Mouse (Mus musculus) liver, embryonic 12.5 days (tissue): ENCODE data around the gene Kmt2b. TPM values are rescaled to one million over a fixed set of nuclear protein-coding genes. Genes with fewer than 3 reads are reported as not detected.

Source experiments
- ATAC-seq: fragments of 200-750 bp; cut with Nextera tagmentation; 2 replicates; pipeline ENCODE4 v1.8.0; 2017; ENCODE audit warnings: moderate number of reproducible peaks, mild to moderate bottlenecking, moderate library complexity
- H3K27ac ChIP-seq: fragments of 300-500 bp; sonication (generic); 2 replicates; pipeline ENCODE4 v1.5.1; 2016; ENCODE audit warnings: mild to moderate bottlenecking
- H3K27me3 ChIP-seq: fragments of 300-500 bp; sonication (generic); replicated peaks from 2 replicates; pipeline ENCODE4 v1.6.1; 2016; ENCODE audit warnings: mild to moderate bottlenecking, moderate library complexity
- H3K36me3 ChIP-seq: fragments of 300-500 bp; sonication (generic); 2 replicates; pipeline ENCODE4 v1.6.1; 2016; ENCODE audit warnings: mild to moderate bottlenecking, moderate library complexity
- H3K4me1 ChIP-seq: fragments of 300-500 bp; sonication (generic); 2 replicates; pipeline ENCODE4 v1.6.1; 2016
- H3K4me2 ChIP-seq: fragments of 300-500 bp; sonication (generic); 2 replicates; pipeline ENCODE4 v1.6.1; 2016; ENCODE audit warnings: mild to moderate bottlenecking, moderate library complexity
- H3K4me3 ChIP-seq: fragments of 300-500 bp; sonication (generic); 2 replicates; pipeline ENCODE4 v1.5.1; 2016; ENCODE audit warnings: mild to moderate bottlenecking, moderate library complexity
- H3K9ac ChIP-seq: fragments of 300-500 bp; sonication (generic); 2 replicates; pipeline ENCODE4 v1.6.1; 2016; ENCODE audit warnings: mild to moderate bottlenecking, moderate library complexity
- H3K9me3 ChIP-seq: fragments of 300-500 bp; sonication (generic); replicated peaks from 2 replicates; pipeline ENCODE4 v1.6.1; 2016; ENCODE audit warnings: mild to moderate bottlenecking, moderate library complexity
- WGBS: fragments of 180-500 bp; shearing (Covaris S2); methylation state at CpG from one replicate; pipeline ENCODE4 v1.1.7; 2016; ENCODE audit not compliant: insufficient replicate concordance; 5-methylcytosine and 5-hydroxymethylcytosine counted together
- polyA plus RNA-seq: library from polyadenylated mRNA; unstranded; fragments of >200 nt; fragmentation: Nextera tagmentation; extraction: Ambion mirVana; gene quantifications from 2 replicates; pipeline ENCODE4 v1.2.1, GENCODE M21; 2016

Kmt2b gene
- polyA plus RNA-seq, 1 experiment from 2014 or later: 4.9 TPM

DNA sequence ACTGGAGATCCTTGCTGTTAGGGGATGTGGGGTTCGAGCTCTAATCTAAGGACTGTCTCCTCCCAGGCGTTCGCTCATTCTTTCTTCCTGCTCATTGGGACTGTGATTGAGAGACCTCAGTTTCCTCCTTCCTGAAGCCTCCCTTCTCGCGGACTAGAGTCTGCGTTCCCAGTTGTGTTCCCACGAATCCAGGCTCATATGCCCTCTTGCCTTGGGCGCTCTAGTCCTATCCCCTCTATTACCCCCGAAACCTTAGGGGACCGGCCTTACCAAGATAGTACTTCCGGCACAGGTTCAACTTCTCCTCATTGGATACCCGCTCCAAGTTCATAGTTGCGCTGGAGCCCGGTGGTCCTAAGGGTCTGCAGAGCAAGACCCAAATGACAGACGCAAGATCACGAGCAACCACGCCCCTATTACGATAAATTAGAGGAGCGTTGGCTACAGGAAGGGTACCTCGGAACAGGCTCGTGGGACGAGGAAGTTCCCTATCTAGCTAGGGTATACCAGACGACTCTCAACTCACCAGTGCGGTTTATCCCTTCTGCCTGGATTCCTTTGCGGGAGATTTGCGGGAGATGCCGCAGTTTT is 25.9 kb downstream of the Kmt2b start:
- H3K27me3 ChIP-seq: no peaks in the 10 kb centered on the region
- H3K36me3 ChIP-seq: peaks cover 41% of the 10 kb centered on the region
- H3K9ac ChIP-seq: peak overlapping the region; percentile 75
- H3K4me3 ChIP-seq: peak overlapping the region; percentile 83
- ATAC-seq: no peak
- H3K9me3 ChIP-seq: no peaks in the 10 kb centered on the region
- H3K4me1 ChIP-seq: peaks cover 47% of the 10 kb centered on the region
- H3K27ac ChIP-seq: peak overlapping the region; percentile 83
- WGBS: under 1% methylated on average over 27 of the region's 27 CpGs
- peak overlapping the region; percentile 82 for H3K4me2 ChIP-seq

DNA sequence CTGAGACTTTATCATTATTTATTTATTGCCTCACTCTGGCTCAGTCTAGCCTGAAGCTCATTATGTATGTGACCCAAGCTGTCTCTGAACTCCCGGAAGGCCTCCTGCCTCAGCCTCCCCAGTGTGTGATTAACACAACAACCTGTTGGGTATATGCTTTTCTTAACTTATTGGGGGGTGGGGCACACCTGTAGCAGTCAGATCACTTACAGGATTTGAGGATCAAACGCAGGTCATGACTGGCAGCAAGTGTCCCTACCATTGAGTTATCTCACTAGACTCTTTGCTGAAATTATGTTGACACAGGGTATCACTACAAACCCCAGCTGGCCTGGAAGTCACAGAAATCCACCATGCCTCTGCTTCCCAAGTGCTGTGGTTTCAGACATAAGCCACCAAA is 28.2 kb downstream of the Kmt2b start:
- Histone ChIP-seq H3K36me3 (peaks cover 41% of the 10 kb centered on the region), H3K9ac (peak overlapping the region; percentile 63), H3K27me3 (no peaks in the 10 kb centered on the region), H3K4me2 (peak overlapping the region; percentile 80), H3K4me3 (peak overlapping the region; percentile 79), H3K4me1 (peaks cover 53% of the 10 kb centered on the region), H3K27ac (peak overlapping the region; percentile 88), H3K9me3 (no peaks in the 10 kb centered on the region)
- no peak for ATAC-seq
- WGBS: 73% methylated on average over 2 of the region's 2 CpGs

DNA sequence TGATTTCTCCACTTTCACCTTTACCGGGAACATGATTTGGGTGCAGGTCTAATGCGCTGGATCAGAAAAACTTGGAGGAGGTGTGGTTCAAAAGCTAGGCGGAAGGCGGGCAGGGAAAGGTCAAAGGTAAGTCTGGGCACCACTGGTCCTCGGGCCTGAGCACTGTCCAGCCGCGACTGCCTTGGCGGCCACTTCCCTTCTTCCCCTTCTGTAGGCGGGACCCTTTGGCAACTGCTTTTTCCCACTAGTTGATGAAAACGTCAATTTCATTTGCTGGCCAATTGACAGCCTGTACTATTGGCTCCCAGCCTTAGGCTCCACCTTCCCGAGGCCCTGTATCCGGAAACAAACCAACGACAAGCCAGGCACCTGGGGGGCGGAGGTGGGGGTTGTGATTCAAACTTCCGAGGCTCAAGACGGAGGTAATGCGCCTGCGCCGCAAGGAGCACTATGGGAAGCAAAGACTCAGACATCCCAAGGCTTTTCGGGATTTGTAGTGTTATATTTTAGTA is 29.0 kb downstream of the Kmt2b start, which contains the start of gene Lin37:
TSS of gene Lin37 (minus strand) at position 396 of the 512 bp plus-strand sequence.
- H3K9me3 ChIP-seq: no peaks in the 10 kb centered on the region
- H3K36me3 ChIP-seq: peaks cover 41% of the 10 kb centered on the region
- H3K4me1 ChIP-seq: peaks cover 53% of the 10 kb centered on the region
- H3K27me3 ChIP-seq: no peaks in the 10 kb centered on the region
- peak within 1 kb of the TSS; percentile 76 for H3K9ac ChIP-seq
- H3K4me2 ChIP-seq: peak within 1 kb of the TSS; percentile 80
- peak within 1 kb of the TSS; percentile 79 for H3K4me3 ChIP-seq
- H3K27ac ChIP-seq: peak within 1 kb of the TSS; percentile 88
- WGBS: 1% methylated on average over 20 of the region's 20 CpGs
- peak; percentile 82 for ATAC-seq

DNA sequence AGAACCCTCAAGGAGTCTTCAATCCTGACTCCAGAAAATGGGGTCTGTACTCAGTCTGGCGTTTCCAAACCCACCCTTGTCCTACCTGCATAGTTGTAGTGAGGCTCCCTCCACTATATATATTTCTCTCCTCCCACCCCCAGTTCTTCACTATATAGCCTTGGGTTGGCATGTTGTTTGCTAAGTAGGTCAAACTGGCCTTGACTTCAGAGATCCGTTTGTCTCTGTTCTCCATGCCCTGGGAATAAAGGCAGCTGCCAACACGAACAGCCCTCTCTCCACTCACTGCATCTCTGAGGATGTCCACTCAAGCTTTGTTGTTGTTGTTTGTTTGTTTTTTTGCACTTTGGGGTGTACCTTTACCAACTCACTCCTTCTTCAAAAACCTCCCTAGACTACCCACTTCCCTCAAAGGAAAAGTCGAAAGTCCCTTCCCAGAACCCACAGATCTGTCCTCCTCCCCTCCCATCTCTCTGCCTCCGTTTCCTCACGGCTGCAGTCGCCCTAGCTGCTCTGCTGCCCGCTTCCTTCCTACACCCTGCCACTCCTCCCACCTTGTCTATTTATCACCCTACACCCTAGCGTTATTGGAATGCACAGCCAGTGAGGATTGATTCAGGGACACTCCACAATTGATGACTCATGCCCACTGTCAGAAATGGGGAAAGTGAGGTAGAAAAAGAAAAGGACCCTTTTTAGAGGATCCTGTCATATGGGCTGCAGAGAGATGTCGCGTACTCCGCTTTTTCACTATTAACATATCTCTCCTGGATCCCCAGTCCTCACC is 29.7 kb downstream of the Kmt2b start:
- Histone ChIP-seq H3K4me1 (peaks cover 49% of the 10 kb centered on the region), H3K9ac (peak overlapping the region; percentile 76), H3K27me3 (no peaks in the 10 kb centered on the region), H3K27ac (peak overlapping the region; percentile 88), H3K4me2 (peak overlapping the region; percentile 80), H3K4me3 (peak overlapping the region; percentile 79), H3K9me3 (no peaks in the 10 kb centered on the region), H3K36me3 (peaks cover 43% of the 10 kb centered on the region)
- WGBS: 8% methylated on average over 12 of the region's 12 CpGs
- peak; percentile 40 for ATAC-seq

DNA sequence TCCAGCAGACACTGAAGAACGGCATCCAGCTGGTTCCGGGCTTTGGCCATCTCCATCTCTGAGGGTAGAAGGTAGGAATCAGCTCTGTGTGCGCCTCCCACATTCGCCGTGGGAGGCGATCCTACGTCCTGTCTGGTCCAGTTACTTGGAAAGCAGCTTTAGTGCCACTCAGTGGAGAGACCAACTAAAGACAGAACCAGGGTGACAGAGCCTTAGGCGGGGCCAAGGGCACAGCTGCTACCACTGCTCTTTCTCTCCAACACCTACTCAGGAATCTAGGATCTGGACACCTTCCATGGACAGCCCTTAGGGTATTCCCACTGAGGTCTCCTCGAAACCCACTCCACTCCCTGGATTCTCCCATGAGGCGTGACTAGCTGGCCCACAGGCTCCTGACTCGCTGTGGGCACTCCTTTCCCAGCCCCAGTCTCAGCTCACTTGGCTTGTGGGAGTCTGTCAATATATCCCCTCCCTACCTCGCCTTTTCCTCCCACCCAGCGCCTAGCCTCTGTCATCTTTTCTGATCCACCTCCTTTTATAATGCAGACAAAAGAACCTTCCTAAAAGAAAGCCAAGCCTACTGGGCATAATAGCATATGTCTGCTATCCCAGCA is 30.5 kb downstream of the Kmt2b start:
- Histone ChIP-seq H3K4me3 (peak overlapping the region; percentile 79), H3K27me3 (no peaks in the 10 kb centered on the region), H3K27ac (peak overlapping the region; percentile 88), H3K4me2 (peak overlapping the region; percentile 80), H3K9me3 (no peaks in the 10 kb centered on the region), H3K4me1 (peaks cover 53% of the 10 kb centered on the region), H3K36me3 (peaks cover 43% of the 10 kb centered on the region), H3K9ac (peak overlapping the region; percentile 76)
- 89% methylated on average over 13 of the region's 13 CpGs for WGBS
- ATAC-seq: no peak

DNA sequence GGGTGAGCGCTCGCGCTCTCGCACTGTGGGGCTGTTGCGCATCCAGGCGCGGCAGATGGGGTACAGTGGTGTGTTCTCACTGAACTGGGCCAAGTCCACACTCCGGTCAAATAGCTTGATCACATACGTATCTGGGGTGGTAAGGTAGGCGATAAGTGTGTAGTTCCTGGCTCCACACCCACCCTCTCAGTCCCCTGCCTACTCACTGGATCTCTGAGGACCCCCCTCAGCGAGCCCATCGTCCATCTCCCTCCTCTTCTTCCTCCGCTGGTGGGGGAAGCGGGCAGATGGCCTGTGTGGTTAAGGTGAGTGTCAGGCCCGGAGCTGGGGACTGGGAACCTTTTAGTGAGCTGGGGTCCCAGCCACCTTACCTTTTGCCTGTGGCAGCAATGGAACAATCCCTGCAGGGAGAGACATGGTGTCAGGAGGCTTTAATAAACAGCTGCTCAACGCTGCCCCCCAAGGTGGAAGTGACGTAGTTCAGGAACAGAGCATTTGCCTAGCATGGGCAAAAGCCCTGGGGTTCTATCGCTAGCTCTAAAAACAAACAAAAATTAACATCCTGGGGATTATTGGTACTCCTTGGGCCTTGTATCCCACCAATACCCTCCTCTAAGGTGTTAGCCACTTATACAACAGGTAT is 31.5 kb downstream of the Kmt2b start:
- no peaks in the 10 kb centered on the region for H3K27me3 ChIP-seq
- no peak overlapping the region for H3K4me3 ChIP-seq
- H3K4me1 ChIP-seq: peaks cover 54% of the 10 kb centered on the region
- no peaks in the 10 kb centered on the region for H3K9me3 ChIP-seq
- peaks cover 43% of the 10 kb centered on the region for H3K36me3 ChIP-seq
- no peak overlapping the region for H3K9ac ChIP-seq
- 88% methylated on average over 18 of the region's 18 CpGs for WGBS
- H3K4me2 ChIP-seq: no peak overlapping the region
- H3K27ac ChIP-seq: no peak overlapping the region
- ATAC-seq: no peak

DNA sequence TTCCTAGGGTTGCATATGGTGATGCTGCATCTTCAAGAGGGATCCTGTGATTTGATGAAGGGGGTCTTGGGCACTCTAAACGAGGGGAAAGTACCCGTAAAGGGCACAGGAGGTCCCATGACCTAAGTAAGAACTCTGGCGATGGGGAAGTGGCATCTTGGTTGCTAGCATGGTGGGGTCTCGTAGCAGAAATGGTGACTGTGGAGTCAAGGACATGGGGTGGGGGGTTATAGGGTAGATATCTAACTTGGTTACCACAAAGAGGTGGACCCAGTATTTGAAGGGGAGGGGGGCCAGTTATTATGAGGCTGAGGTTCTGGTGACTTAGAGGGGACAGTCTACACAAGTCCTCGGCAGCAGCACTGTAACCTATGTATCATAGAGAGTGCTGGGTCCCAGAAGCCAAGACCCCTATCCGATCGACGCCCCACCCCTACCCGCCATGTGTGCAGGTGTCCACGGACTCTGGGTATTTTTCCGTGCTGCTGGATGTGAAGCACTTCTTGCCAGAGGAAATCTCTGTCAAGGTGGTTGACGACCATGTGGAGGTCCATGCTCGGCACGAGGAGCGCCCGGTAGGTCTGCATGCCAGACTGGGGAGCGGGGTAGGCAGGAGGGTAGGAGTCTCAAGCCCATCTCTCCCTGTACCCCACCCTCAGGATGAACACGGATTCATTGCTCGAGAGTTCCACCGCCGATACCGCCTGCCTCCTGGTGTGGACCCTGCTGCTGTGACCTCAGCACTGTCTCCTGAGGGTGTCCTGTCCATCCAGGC is 34.5 kb downstream of the Kmt2b start:
- ATAC-seq: no peak
- Histone ChIP-seq H3K9me3 (no peaks in the 10 kb centered on the region), H3K27me3 (no peaks in the 10 kb centered on the region), H3K4me3 (peak overlapping the region; percentile 72), H3K9ac (peak overlapping the region; percentile 91), H3K27ac (0 out of 2 replicates have a peak overlapping the region, but pooled peaks have one; percentile 94), H3K4me2 (peak overlapping the region; percentile 99), H3K36me3 (peaks cover 44% of the 10 kb centered on the region), H3K4me1 (peaks cover 49% of the 10 kb centered on the region)
- WGBS: 86% methylated on average over 22 of the region's 22 CpGs

DNA sequence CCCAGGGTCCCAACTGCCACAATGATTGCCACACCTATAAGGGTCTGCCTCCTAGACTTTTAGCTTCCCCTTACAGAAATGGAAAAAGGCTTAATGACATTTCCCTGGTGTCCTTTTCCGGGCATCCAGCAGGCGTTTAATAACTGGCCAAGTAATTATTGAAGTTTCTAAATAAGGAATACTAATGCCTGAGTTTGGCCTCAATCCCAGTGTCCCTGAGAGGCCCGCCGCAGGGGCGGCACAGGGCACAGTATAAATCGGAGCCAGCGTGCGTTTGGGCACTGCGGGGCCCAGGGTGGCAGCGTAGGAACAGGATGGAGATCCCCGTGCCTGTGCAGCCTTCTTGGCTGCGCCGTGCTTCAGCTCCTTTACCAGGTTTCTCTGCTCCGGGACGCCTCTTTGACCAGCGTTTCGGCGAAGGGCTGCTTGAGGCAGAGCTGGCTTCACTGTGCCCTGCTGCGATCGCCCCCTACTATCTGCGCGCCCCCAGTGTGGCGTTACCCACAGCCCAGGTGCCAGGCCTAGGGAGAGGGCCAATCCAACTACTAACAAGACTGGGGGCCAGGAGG is 35.4 kb downstream of the Kmt2b start:
- 7% methylated on average over 23 of the region's 23 CpGs for WGBS
- ATAC-seq: no peak
- peaks cover 40% of the 10 kb centered on the region for H3K4me1 ChIP-seq
- H3K9ac ChIP-seq: peak overlapping the region; percentile 91
- H3K4me3 ChIP-seq: peak overlapping the region; percentile 72
- no peaks in the 10 kb centered on the region for H3K27me3 ChIP-seq
- H3K36me3 ChIP-seq: peaks cover 50% of the 10 kb centered on the region
- H3K27ac ChIP-seq: peak overlapping the region; percentile 94
- H3K9me3 ChIP-seq: no peaks in the 10 kb centered on the region
- H3K4me2 ChIP-seq: peak overlapping the region; percentile 99

DNA sequence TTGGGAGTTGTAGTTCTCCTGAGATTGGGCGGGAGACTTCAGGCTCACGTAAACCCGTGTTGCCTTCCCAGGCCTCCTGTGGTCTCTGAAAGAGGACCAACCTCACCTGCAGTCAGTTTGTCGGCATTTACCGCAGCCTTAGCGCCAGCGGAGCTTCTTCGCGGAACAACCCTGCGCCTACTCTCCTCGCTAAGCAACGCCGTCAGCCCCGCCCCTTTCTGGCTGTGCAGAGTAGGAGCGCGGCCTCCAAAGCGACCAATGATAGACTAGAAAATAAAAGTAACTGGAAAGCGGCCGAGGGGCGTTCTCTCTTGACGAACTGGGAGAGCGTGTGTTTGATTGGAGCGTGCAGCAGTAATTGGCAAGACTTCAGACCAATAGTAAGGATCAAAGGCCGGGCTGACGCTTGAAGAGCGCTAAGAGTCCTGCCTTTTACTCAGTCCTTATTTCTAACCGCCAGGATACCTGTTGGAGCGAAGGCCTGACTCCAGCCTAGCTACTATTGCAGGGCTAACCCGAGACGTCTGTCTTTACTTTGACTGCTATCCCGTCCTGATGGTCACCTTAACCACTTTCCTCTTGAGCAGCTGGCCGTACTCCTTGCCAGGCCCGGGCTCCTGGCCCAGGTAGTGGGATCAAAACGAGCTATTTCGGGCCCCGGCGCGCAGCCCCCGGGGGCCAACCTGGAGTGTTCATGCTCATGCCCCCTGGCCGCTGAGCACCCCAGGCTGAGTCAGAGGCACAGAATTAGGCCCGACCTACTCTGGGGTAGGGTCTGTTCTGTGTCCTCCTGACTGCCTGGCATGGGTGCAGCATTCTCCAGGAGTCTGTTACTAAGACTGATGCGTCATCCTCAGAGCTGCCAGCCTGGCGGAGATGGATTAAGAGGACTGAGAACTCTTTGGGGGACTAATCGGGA is 36.2 kb downstream of the Kmt2b start, which contains the start of the genes Hspb6 and Proser3:
TSS of gene Hspb6 (plus strand) at position 77 of the 919 bp plus-strand sequence.
TSS of gene Proser3 (minus strand) at position 198 of the 919 bp plus-strand sequence.
- H3K27me3 ChIP-seq: no peaks in the 10 kb centered on the region
- peaks cover 33% of the 10 kb centered on the region for H3K4me1 ChIP-seq
- under 1% methylated on average over 44 of the region's 44 CpGs for WGBS
- H3K4me3 ChIP-seq: peak within 1 kb of the TSS; percentile 72
- H3K9ac ChIP-seq: peak within 1 kb of the TSS; percentile 91
- H3K27ac ChIP-seq: peak within 1 kb of the TSS; percentile 94
- H3K36me3 ChIP-seq: peaks cover 44% of the 10 kb centered on the region
- no peaks in the 10 kb centered on the region for H3K9me3 ChIP-seq
- H3K4me2 ChIP-seq: peak within 1 kb of the TSS; percentile 99
- peak; percentile 93 for ATAC-seq
